Mouse (Mus musculus) lung, embryonic 14.5 days (tissue): Measurements from ENCODE around the gene Defb36. TPM values are rescaled to one million over a fixed set of nuclear protein-coding genes. Genes with fewer than 3 reads are reported as not detected.

ENCODE experiments used
- ATAC-seq: fragments of 200-750 bp; cut with Nextera tagmentation; 2 replicates; pipeline ENCODE4 v1.8.0; 2017; ENCODE audit warnings: mild to moderate bottlenecking, moderate TSS enrichment, moderate library complexity; ENCODE audit not compliant: insufficient read depth
- DNase-seq: peaks from one replicate; pipeline ENCODE4 v3.0.0-alpha.2; 2015
- H3K27ac ChIP-seq: fragments of 300-500 bp; sonication (generic); 2 replicates; pipeline ENCODE4 v1.5.1; 2014; ENCODE audit warnings: low read depth, mild to moderate bottlenecking, moderate library complexity
- H3K27me3 ChIP-seq: fragments of 300-500 bp; sonication (generic); 2 replicates; pipeline ENCODE4 v1.6.1; 2014; ENCODE audit warnings: low read length, control low read depth; ENCODE audit not compliant: insufficient read depth
- H3K36me3 ChIP-seq: fragments of 300-500 bp; sonication (generic); 2 replicates; pipeline ENCODE4 v1.6.1; 2014; ENCODE audit warnings: control low read depth; ENCODE audit not compliant: insufficient read depth
- H3K4me1 ChIP-seq: fragments of 300-500 bp; sonication (generic); 2 replicates; pipeline ENCODE4 v1.6.1; 2014; ENCODE audit warnings: antibody characterized with exemption, control low read depth; ENCODE audit not compliant: insufficient read depth
- H3K4me2 ChIP-seq: fragments of 300-500 bp; sonication (generic); 2 replicates; pipeline ENCODE4 v1.6.1; 2014; ENCODE audit warnings: mild to moderate bottlenecking
- H3K4me3 ChIP-seq: fragments of 300-500 bp; sonication (generic); 2 replicates; pipeline ENCODE4 v1.5.1; 2014; ENCODE audit warnings: low read depth, low read length
- H3K9ac ChIP-seq: fragments of 300-500 bp; sonication (generic); 2 replicates; pipeline ENCODE4 v1.6.1; 2014
- H3K9me3 ChIP-seq: fragments of 300-500 bp; sonication (generic); 2 replicates; pipeline ENCODE4 v1.6.1; 2016; ENCODE audit warnings: low read depth, low read length, control low read depth
- CTCF ChIP-seq: IDR thresholded peaks from 2 replicates; pipeline ENCODE4 v1.5.1; 2016; ENCODE audit warnings: antibody characterized with exemption, low read depth
- WGBS: fragments of 180-500 bp; shearing (Covaris S2); extraction: QIAGEN DNeasy Blood & Tissue Kit; methylation state at CpG from one replicate; pipeline ENCODE4 v1.1.7; 2014; 5-methylcytosine and 5-hydroxymethylcytosine counted together
- polyA plus RNA-seq: library from polyadenylated mRNA; unstranded; fragments of >200 nt; fragmentation: Nextera tagmentation; extraction: Ambion mirVana; gene quantifications from 2 replicates; pipeline ENCODE4 v1.2.1, GENCODE M21; 2014

Gene Defb36
- polyA plus RNA-seq, 1 experiment from 2014 or later: not detected

GRCm38 (mm10) chr2:152601275-152601960 is 2.7 kb upstream of the Defb36 start:
- H3K9ac ChIP-seq: no peak overlapping the region
- TF ChIP-seq CTCF: peak; percentile 53
- H3K27ac ChIP-seq: no peak overlapping the region
- no peaks in the 10 kb centered on the region for H3K27me3 ChIP-seq
- H3K9me3 ChIP-seq: no peaks in the 10 kb centered on the region
- no peaks in the 10 kb centered on the region for H3K36me3 ChIP-seq
- no peak overlapping the region for H3K4me3 ChIP-seq
- no peak overlapping the region for H3K4me2 ChIP-seq
- ATAC-seq (no peak), DNase-seq (no peak)
- 67% methylated on average over 4 of the region's 4 CpGs for WGBS
- H3K4me1 ChIP-seq: no peaks in the 10 kb centered on the region

DNA sequence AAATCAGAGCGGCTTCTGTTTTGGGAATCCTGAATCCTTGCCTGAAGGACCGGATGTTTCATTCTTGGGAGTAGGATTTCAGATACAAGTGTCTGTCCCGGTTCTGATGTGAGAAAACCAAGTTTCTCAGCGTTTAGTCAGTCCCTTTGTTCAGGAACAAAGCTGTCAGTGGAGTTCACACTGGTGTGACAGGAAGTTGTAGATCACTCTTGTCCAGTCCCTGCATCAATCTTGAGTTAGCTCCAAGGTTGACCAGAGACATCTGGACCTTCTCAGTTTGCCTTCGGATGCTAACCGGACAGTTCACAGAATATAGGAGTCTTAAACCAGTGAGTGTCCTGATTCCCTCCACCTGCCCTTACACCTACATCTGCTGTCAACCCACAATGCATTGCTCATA is 3.6 kb downstream of the Defb36 start:
- 30% methylated on average over 6 of the region's 6 CpGs for WGBS
- no peak for DNase-seq
- no peak overlapping the region for H3K4me2 ChIP-seq
- no peaks in the 10 kb centered on the region for H3K9me3 ChIP-seq
- no peaks in the 10 kb centered on the region for H3K4me1 ChIP-seq
- no peaks in the 10 kb centered on the region for H3K27me3 ChIP-seq
- no peak overlapping the region for H3K27ac ChIP-seq
- no peaks in the 10 kb centered on the region for H3K36me3 ChIP-seq
- H3K4me3 ChIP-seq: no peak overlapping the region
- ATAC-seq: no peak
- H3K9ac ChIP-seq: no peak overlapping the region
- TF ChIP-seq CTCF: no peak

- Histone ChIP-seq H3K36me3 (no peaks in the 10 kb centered on the region), H3K27me3 (no peaks in the 10 kb centered on the region), H3K4me3 (no peak overlapping the region), H3K4me2 (no peak overlapping the region), H3K4me1 (no peaks in the 10 kb centered on the region), H3K9me3 (no peaks in the 10 kb centered on the region), H3K27ac (no peak overlapping the region), H3K9ac (no peak overlapping the region)
- WGBS: 80% methylated on average over 1 of the region's 1 CpGs
- no peak for ATAC-seq
- TF ChIP-seq CTCF: 0 out of 2 replicates have a peak, but pooled peaks have one; percentile 4
- DNase-seq: no peak
Measured at GRCm38 (mm10) chr2:152608719-152609118, 4.6 kb downstream of the Defb36 start.

- peak; percentile 32; the same call in 1 of the 2 replicates for ATAC-seq
- no peak for TF ChIP-seq CTCF
Measured at GRCm38 (mm10) chr2:152612193-152612592, 8.1 kb downstream of the Defb36 start.

DNA sequence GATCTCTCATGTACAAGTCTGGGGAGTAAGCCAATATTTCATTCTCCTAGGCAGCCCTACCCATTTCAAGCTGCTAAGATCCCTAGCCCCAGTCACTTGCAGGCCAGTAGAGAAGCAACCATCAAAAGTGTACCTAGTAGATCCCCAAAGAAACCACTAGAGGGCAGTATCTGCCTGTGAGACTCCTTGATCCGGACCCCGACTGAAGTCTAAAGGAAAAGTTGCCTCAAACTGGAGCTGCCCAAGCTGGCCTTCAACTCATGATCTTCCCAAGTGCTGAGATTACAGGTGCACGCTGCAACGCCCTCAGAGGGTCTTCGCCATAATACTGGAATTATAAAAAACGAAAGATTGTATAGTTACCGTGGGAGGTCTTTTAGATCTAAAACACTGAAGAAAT is 11.4 kb downstream of the Defb36 start:
- Histone ChIP-seq H3K4me3 (no peak overlapping the region), H3K9ac (no peak overlapping the region), H3K27me3 (no peaks in the 10 kb centered on the region), H3K9me3 (no peaks in the 10 kb centered on the region), H3K27ac (no peak overlapping the region), H3K4me2 (no peak overlapping the region), H3K36me3 (no peaks in the 10 kb centered on the region), H3K4me1 (no peaks in the 10 kb centered on the region)
- 9% methylated on average over 7 of the region's 7 CpGs for WGBS
- DNase-seq (peak; percentile 94), ATAC-seq (peak; percentile 75)
- peak; percentile 91 for TF ChIP-seq CTCF

More at GRCm38 (mm10) chr2:152612193-152612592, 8.1 kb downstream of the Defb36 start:
- no peaks in the 10 kb centered on the region for H3K4me1 ChIP-seq
- no peak overlapping the region for H3K27ac ChIP-seq
- H3K27me3 ChIP-seq: no peaks in the 10 kb centered on the region
- no peak for DNase-seq
- H3K9me3 ChIP-seq: no peaks in the 10 kb centered on the region
- H3K4me3 ChIP-seq: no peak overlapping the region
- 28% methylated on average over 8 of the region's 8 CpGs for WGBS
- H3K4me2 ChIP-seq: no peak overlapping the region
- no peaks in the 10 kb centered on the region for H3K36me3 ChIP-seq
- H3K9ac ChIP-seq: no peak overlapping the region

- no peaks in the 10 kb centered on the region for H3K36me3 ChIP-seq
- 59% methylated on average over 6 of the region's 6 CpGs for WGBS
Measured at GRCm38 (mm10) chr2:152616470-152616869, 12.3 kb downstream of the Defb36 start.

DNA sequence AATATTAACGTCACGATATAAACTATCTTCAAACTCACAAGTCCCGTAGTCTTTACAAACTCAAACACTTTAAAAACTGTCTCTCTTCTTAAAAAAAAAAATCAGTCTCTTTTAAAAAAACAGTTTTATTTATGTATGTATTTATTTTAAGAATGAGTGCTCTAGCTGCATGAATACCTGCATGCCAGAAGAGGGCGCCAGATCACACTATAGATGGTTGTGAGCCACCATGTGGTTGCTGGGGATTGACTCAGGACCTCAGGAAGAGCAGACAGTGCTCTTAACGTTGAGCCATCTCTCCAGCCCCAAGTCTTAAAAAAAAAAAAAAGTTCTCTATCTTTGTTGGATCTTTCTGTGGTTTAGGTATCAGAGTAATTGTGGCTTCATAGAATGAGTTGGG is 13.2 kb downstream of the Defb36 start:
- DNase-seq (no peak), ATAC-seq (no peak)
- no peaks in the 10 kb centered on the region for H3K4me1 ChIP-seq
- TF ChIP-seq CTCF: peak; percentile 54
- H3K9me3 ChIP-seq: no peaks in the 10 kb centered on the region
- 57% methylated on average over 5 of the region's 5 CpGs for WGBS
- no peak overlapping the region for H3K27ac ChIP-seq
- H3K9ac ChIP-seq: no peak overlapping the region
- H3K36me3 ChIP-seq: no peaks in the 10 kb centered on the region
- no peaks in the 10 kb centered on the region for H3K27me3 ChIP-seq
- no peak overlapping the region for H3K4me2 ChIP-seq
- no peak overlapping the region for H3K4me3 ChIP-seq

More at GRCm38 (mm10) chr2:152616470-152616869, 12.3 kb downstream of the Defb36 start:
- Histone ChIP-seq H3K27me3 (no peaks in the 10 kb centered on the region), H3K9ac (no peak overlapping the region), H3K4me2 (no peak overlapping the region), H3K4me1 (no peaks in the 10 kb centered on the region), H3K9me3 (no peaks in the 10 kb centered on the region), H3K27ac (no peak overlapping the region), H3K4me3 (no peak overlapping the region)
- no peak for TF ChIP-seq CTCF
- DNase-seq (no peak), ATAC-seq (no peak)
